Mouse (Mus musculus): Measurements from ENCODE around the gene Rgs7.

Rgs7 gene

DNA sequence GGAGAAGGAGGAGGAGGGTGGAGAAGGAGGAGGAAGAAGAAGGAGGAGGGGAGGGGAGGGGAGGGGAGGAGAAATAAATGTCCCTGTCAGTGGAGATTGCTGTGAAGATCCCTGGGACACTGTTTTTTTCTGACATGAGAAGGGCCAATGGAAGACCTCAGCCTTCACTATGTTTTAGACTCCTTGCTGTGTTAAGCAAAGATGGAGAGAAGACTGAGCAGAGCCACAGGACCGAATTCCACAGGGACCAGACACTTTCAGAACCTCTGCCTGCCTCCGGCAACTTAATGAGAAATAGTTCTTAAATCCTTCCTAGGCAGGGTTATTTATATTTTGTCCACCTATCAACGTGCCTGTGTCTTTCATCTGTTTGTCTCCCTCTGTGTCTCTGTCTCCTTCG lies 464.0 kb downstream of the Rgs7 start:
- DNase-seq (ENCODE audit: low read depth): no peak

DNA sequence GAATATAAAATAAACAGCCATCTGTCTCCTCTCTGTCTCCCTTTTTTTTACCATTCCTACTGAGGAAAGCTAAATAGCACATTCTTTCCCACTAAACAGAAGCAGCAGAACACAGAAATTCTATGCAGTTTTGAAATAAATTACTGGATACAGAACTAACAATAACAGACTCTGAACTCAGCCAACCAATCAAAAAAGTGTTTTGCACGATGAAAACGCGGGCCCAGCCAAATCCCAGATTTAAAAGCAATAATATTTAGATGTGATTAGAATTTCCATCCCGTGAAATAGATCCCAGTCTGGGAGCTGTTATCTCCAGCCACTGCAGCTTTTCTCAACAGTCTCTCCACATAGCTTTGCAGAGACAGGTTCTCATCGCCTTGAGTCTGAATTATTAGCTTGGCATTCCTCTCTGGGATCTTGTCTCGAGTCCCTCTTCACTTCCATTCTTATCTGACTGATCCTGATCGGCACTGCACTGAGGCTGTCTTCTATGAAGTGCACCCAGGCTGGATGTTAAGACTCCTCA lies 466.5 kb downstream of the Rgs7 start:
- no peak for DNase-seq (ENCODE audit: low read depth)

- no peak for DNase-seq (ENCODE audit: low read depth)
These were observed 468.2 kb downstream of the Rgs7 start for GRCm38 (mm10) chr1:175024136-175024535.
